Mouse (Mus musculus): ENCODE measurements around the gene Rnf212b.

DNA sequence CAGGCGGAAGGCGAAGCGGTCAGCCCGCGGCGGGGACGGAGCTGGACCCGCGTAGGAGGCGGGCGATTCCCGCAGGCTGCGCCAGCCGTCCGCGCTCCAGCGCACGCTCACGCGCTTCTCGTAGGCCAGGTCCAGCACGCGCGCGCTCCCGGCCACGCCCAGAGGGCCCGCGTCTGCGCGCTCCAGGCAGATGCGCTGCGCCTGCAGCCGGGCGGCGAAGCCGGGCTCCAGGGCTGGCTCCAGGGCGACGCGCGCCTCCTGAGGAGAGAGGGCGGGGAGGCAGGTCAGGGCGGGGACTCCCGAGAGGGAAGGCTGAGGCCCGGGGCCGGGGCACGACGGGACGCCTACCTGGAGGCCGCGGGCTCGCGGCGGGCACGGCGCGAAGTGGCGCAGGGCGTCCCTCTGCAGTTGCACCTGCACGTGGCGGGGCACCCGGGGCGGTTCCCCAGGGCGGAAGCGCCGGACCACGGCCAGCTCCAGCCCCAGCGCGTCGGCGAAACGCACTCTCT lies 62.7 kb downstream of the Rnf212b start:
- TF ChIP-seq CTCF (IDR thresholded peaks at IDR 0.05) (no peak), EP300 (IDR thresholded peaks at IDR 0.05) (no peak)
